Mouse (Mus musculus): ENCODE data around the gene Ddx39.

- TF ChIP-seq EP300 (IDR thresholded peaks at IDR 0.05; ENCODE audit: low read depth), result no peak
- no peak for TF ChIP-seq CTCF (IDR thresholded peaks at IDR 0.05; ENCODE audit: low read depth)
Measured at GRCm38 (mm10) chr8:83754149-83754548, 39.2 kb downstream of the Ddx39 start.

Data from heart, postnatal 0 days (tissue).